Mouse (Mus musculus) heart, postnatal 0 days (tissue): ENCODE data around the gene Wdr5.

Source experiments
- CTCF ChIP-seq: IDR thresholded peaks from 2 replicates; pipeline ENCODE4 v1.5.1; 2016; ENCODE audit warnings: antibody characterized with exemption, control low read depth, low read depth
- EP300 ChIP-seq: IDR thresholded peaks from 2 replicates; pipeline ENCODE4 v1.6.1; 2016; ENCODE audit warnings: antibody characterized with exemption, low read depth

- TF ChIP-seq CTCF (no peak), EP300 (no peak)
Observed at GRCm38 (mm10) chr2:27578552-27578951, 63.6 kb downstream of the Wdr5 start.
